Mouse (Mus musculus): ENCODE results near the gene AL731706.2. TPM values are rescaled to one million over a fixed set of nuclear protein-coding genes. Genes with fewer than 3 reads are reported as not detected.
"Not testable (repeated sequence)": the region's sequence is repeated elsewhere in the genome, so short reads cannot be mapped to it uniquely, and the experiment has no call there.

Gene AL731706.2
- 10 to 100 TPM; 20.5 to 31.5 TPM for total RNA-seq (2021)
- long read RNA-seq, experiment 1, result 0 reads
- long read RNA-seq, experiment 2, result 0 reads

DNA sequence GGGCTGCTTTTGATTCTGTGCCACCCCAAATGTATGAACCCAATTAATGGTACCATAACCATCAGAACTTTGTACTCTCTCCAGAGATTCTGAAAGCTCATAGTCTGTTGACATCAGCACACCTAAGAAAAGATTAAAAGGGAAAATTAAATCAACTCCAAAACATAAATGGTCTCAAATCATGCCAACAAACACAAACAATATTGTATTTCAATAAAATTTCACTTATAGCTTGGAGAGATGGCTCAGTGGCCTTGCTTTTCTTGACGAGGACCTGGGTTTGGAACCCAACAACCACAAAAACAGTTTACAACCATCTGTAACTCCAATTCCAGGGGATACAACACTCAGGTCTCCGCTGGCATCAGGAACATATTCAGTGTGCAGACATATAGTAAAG is at the start of gene AL731706.2:
Gene AL731706.2, minus strand, starts transcription at position 101 of the 400 bp plus-strand sequence.
- intact Hi-C loops (cut with DNase I), result loop anchor here (5.0 to 10.0 kb wide), 3 partner anchors 111 to 741 kb away; no protein-coding TSS in a partner anchor
- no peak for DNase-seq (ENCODE audit: low spot score in 2 of 2)

DNA sequence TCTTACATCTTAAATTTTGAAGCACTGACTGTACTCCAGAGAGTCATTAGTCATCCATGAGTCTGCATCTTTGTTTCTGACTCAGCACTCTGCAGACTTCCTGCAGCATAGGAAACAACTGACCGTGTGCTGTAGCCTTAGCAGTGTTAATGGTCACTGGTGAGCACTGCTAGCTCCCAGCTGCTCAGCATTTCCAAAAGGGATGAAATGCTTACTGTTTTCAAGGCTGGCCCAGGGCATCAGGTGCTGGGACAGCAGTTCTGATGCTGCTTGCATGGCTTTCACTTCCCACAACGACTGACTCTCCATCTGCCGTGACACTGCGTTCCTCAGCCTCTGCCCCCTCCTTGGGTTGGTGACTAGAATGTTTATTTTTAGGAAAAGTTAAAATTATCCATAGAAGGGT is 35.5 kb upstream of the AL731706.2 start:
- intact Hi-C loops (cut with DNase I), result no loop called here
- peak; percentile 30 to 44 for DNase-seq (ENCODE audit: low spot score in 2 of 2)

DNA sequence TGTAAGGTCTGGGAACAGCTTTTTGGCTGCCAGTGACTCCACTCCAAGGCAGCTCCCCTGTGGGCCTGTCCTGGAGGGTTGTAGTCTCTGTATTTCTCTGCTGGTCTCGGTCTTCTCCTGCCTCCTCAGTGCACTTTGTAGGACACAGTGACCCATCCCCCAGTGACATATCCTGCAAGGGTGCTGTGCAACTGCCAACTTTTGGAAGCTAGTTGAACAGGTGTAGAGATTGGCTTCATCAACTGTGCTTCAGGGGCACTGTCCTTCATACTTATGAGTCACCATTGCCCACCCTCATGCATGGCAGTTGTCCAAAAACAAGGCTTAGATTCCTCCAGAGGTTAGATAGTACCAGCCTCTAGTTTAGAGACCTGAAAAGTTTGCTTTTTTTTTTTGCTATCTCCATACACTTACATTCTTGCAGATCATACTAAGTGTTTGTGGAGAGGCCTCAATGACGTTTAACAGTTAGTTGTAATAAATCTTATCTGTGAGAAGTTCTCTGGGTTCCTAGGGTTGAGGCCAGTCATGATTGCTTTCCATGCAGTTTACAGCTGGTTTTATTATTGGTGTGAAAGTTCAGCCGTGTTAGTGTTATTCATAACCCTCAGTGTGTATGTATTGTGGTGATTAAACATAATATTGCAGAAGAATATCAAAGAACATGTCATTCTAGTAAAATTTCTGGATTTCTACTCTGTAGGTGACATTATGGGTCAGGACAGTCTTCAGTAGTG is 34.9 kb upstream of the AL731706.2 start:
- no peak for DNase-seq (ENCODE audit: low spot score in 2 of 2)

DNA sequence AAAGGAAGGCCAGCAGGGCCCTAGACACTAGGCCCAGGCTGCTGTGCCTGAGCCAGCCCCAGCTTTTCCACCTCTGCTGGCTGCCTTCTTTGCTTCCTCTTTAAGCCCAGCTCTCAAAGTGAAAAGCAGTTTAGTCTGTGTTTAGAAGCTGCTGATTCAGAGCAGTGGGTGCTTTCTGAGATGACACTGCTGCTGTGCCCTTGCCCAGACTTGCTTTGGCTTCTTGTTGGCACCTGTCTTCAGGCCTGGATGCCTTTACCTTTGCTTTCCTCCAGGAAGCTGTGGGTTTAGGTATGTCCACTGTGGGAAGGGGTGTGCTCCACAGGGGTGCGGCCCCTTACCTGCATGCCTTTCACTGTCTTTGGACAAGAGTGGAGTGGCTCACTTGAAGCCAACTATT is 34.0 kb upstream of the AL731706.2 start:
- no peak for DNase-seq (ENCODE audit: low spot score in 2 of 2)
- intact Hi-C loops (cut with DNase I), result loop anchor here (2.0 to 10.0 kb wide), 3 partner anchors 165 to 813 kb away; partner anchors contain the start of gene Jag1

More for the DNA sequence above, 34.9 kb upstream of the AL731706.2 start:
- intact Hi-C loops (cut with DNase I), result no loop called here

DNA sequence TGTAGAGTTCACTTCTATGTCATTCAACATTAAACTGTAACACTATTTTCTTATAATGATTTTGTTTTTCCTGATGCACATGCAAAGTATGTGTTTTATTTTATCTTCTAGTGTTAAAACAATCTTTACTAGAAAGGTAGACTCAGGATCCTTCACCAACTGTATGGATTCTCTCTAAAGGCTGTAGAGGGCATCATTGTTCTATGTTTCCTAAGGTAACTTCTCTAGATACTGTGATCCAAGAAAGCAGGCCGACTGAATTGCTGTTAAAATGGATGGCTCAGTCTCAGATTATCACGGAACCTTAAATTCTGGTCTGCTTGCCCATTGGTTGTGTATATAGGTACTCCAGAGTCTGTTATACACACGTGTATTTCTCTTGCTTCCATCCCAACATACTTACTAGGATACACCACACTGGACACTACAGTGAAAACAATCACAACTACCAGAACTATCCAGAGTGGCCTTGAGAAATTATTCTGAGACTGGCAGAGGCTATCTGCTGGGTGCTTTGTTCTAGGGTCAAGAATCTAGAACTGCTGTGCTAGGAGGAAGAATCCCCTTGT is 28.9 kb upstream of the AL731706.2 start:
- intact Hi-C loops (cut with DNase I), result loop anchor here (2.0 to 10.0 kb wide), 3 partner anchors 170 to 1028 kb away; partner anchors contain the start of gene Jag1
- DNase-seq (ENCODE audit: low spot score in 2 of 2), result peak in 1 of 2 experiments; percentile 41

DNA sequence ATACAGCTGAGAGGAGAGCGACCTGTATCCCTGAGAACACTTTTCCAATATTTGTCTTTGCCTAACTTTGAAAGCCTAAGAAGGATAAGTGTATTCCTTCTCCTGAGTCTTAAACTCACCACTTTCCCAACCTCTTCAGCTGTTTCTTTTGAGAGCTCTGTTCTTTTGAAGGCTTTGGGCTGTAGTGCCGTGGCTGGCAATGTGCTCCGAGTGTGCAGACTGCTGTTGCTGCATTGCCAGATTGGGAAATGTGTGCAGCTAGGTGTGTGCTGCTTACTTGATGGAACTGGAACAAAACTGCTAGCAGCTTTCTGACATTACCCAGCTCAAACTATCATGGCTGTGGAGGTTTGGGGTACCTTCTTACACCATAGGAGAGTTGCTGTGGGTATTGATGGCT is 27.5 kb upstream of the AL731706.2 start:
- DNase-seq (ENCODE audit: low spot score in 2 of 2), result no peak
- intact Hi-C loops (cut with DNase I), result loop anchor here (10.0 kb wide), 2 partner anchors 172 to 202 kb away; partner anchors contain the start of gene Jag1

DNA sequence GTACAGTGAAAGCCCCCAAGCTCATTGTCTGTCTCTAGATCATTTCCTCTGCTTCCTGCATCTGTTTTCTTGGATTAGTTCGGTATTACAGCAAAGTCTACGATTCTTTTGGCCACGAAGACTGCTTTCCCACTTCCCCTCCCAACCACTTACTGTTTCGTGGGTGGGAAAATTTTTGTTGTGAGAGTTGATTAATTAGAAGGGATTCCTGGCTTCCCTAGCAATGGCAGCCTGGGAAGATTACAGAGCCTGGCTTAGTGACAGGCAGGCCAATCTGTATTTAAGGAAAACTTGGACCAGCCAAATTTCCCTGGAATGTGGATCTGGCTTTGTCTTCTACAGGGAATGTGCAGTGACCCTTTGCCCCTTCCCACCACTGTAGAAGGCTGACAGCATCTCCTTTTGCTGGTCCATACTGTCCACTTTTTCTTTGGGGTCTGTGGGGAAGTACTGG is 26.5 kb upstream of the AL731706.2 start:
- DNase-seq (ENCODE audit: low spot score in 2 of 2), result no peak
- intact Hi-C loops (cut with DNase I), result loop anchor here (10.0 kb wide), 2 partner anchors 173 to 203 kb away; partner anchors contain the start of gene Jag1

DNA sequence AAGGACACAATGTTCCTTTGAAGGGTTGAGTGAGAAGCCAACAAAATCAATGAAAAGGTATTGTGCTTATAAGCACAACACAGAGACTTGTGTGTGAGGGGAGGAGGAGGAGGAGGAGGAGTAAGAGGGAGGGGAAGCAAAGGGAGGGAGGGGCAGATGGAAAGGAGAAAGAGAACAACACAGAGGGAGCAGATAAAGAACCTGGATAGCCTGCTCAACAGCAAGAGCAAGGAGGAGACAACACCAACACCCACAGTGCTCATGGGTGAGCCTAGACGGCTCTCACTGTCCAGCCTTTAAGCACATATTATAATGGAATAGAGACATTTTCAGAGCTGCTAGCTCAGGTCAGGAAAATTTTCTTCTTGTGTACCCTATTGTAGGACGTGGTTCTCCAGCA is 23.8 kb upstream of the AL731706.2 start:
- no peak for DNase-seq (ENCODE audit: low spot score in 2 of 2)
- intact Hi-C loops (cut with DNase I), result no loop called here

DNA sequence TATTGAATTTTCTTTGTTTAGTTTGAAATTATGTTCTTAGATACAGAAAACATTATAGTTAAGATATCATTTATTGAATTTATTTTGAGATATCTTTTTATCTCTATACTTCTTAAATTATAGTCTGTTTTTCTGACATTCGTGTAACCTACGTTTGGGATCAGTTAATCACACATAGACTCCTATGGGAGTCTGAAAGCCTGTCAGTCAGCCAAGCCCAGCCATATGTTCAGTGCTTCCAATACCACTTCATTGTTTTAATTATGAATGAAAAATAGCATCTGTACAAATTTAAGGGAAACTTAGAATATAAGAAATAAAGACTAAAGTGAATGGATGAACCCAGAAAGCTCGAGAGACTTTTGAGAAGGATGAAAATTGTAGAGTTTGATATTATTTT is 23.1 kb upstream of the AL731706.2 start:
- DNase-seq (ENCODE audit: low spot score in 2 of 2), result no peak
- intact Hi-C loops (cut with DNase I), result no loop called here

DNA sequence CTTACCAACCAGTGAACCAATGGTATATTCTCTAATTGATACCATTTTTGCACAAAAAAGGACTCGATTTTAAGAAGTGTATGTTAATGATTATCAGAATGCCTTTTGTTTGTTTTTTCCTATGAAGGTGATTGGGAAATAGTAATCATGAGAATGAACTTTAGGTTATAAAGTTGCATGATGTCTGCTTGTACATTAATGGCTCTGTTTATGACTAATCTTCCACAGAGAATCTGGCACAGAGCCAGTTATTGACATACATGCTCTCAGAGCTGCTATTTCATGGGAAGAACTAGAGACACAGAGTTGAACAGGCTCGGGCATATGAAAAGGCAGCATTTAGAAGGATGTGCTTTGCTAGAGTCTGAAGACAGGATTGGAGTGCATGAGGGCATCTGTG is 10.7 kb upstream of the AL731706.2 start:
- intact Hi-C loops (cut with DNase I), result no loop called here
- no peak for DNase-seq (ENCODE audit: low spot score in 2 of 2)

DNA sequence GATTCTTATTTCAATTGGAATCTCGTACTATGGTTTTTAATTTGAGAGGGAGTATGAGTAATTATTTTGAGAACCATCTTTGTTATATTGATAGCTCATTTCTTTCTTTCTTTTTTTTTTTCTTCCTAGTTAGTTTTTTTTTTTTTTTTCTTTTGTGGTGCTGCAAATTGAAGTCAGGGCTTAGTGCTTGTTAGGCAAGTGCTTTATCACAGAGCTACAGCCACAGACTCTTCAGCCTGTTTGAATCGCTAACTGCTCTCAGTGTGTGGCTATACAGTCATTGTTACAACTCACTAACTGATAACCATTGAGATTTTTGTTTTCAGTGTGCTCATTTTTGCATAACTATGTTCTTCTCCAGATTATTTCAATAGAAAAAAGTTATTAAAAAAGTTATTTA is 9.0 kb upstream of the AL731706.2 start:
- no peak for DNase-seq (ENCODE audit: low spot score in 2 of 2)
- intact Hi-C loops (cut with DNase I), result loop anchor here (5.0 kb wide), 1 partner anchor 182 kb away; the partner anchor contains the start of gene Snap25

DNA sequence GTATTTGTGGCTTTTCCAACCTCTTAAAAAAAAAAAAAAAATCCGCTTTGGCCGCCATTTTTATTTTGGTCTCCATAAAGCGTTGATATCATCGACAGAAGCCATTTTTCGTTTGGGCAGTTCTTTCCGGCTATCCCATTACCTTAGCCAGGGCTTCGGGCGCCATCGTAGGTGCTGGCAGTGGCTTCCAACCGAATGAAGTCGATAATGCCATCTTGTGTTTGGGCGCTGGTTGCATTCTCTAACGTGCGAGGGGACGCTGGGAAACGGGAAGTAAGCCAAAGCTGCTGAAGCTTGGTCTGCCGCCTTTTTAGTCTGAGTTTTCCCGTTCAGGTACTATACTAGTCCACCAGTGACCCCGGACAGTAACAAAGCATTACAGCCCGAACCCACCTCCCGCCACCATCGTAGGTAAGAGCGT is 6.5 kb upstream of the AL731706.2 start:
- intact Hi-C loops (cut with DNase I), result loop anchor here (5.0 kb wide), 1 partner anchor 180 kb away; the partner anchor contains the start of gene Snap25
- peak; percentile 97 to 99 for DNase-seq (ENCODE audit: low spot score in 2 of 2)

DNA sequence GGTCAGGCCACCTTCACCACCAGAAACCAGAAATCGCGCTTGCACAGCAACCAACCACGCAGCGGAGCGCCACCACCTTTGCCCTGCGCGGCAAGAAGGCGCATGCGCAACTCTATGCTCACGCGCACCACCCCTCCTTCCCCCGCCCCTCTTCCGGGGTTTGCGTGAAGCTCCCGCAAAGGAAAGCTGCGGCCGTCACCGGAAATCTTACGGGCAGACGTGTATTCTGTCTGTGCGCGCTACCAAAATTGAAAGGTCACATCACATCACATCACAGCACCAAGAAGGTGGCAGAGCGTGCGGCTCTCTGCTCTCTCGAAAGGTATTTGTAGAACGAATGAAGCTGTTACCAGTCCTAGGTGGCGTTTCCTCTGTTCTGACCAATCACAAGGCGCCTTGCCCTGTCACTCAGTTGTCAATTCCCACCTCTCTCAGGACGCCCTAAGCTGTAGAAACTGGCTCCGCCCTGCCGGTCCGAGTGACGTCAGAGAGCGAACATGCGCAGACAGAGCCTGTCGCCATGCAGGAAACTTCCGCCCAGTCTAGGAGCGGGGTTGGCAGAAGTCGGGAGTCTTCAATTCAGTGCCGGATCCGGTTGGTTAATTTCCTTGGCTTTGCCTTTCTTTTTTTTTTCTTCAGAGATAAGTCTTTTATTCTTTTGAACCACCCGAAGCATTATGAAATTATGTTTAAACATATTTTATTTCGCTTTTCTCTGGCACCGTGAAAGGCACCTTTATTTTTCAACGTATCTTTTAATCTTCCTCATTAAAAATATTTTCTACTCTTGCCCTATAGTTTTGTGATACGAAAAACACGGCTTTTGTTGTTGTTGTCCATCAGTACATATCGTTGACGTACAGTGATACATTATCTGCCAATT is 5.8 kb upstream of the AL731706.2 start, which contains the start of the genes Slx4ip, AL731706.1 and Mkks:
Gene Slx4ip, plus strand, starts transcription at position 151 of the 883 bp plus-strand sequence.
Gene AL731706.1, minus strand, starts transcription at position 322 of the 883 bp plus-strand sequence.
Gene Mkks, minus strand, starts transcription at position 322 of the 883 bp plus-strand sequence.
- intact Hi-C loops (cut with DNase I), result loop anchor here (5.0 kb wide), 1 partner anchor 179 kb away; the partner anchor contains the start of gene Snap25
- peak; percentile 99 to 100 for DNase-seq (ENCODE audit: low spot score in 2 of 2)

DNA sequence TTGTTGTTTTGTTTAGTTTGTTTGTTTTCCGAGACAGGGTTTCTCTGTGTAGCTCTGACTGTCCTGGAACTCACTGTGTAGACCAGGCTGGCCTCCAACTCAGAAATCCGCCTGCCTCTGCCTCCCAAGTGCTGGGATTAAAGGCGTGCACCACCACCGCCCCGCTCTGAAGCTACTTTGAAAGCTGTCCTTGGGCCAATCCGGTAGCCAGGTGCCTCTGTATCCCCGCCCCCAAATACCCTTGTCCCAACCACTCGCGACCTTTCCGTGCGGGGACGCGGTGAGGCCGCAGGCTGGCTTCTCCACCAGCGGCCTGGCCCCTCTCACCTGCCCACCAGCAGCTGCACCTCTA is 5.2 kb upstream of the AL731706.2 start:
- intact Hi-C loops (cut with DNase I), result loop anchor here (5.0 kb wide), 1 partner anchor 178 kb away; the partner anchor contains the start of gene Snap25
- not testable (repeated sequence) for DNase-seq (ENCODE audit: low spot score in 2 of 2)

DNA sequence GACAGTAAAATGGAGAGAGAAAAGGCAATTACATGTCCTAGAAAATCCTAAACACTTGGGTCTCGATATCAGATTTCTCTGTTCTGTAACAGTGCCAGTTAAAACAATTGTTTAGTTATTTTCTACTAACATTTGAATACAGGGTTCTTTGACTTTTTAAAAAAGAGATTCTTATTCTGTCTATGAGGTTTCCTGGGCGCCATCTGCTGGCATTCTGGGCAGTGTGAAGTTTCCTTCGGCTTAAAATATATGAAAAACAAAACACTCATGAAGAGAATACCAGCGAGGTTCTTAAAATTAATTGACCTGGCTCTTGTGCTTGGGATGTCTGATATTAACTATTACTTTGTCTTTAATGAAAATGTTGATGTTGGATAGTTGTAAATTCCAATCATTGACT is 1.4 kb upstream of the AL731706.2 start:
- peak; percentile 62 to 69 for DNase-seq (ENCODE audit: low spot score in 2 of 2)

DNA sequence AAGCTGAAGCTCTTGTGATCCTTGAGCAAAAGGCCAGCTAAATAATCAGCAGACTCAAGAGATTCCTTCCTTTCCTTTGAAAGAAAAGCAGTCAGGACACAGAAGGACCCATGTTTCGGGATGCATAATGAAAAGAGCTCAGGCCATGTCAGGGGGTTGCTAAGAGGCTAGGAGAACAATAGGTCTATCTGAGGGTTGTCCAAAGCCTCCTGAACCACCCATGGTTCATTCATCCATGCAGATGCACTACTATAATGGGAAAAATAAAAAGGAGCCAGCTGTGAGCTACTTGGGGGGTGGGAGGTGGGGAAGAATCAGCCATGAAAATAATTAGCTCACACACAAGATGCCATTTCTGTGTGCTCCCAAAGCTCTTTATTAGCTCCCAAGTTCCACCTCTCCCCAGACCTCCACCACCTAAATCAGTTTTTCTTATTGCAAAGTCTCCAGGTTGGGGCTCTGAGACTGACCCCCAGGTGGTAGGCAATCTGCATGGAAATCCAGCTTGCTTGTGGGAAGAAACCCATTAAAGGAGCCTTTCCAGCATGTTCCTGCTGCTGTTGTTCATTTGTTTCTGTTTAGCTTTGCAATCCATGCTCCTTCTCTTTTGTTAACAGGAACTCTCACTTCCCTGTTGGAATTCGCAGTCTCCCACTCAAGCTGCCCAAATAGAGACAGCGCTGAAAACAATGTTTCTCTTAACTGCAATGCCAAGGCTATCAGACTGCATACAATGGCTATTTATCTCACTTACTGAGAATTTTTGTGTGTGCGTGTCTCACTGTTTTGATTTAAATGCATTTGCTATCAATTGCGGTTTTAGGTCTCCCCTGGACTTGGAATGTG is 30.7 kb downstream of the AL731706.2 start:
- intact Hi-C loops (cut with DNase I), result no loop called here
- no peak for DNase-seq (ENCODE audit: low spot score in 2 of 2)

More for the DNA sequence above, 1.4 kb upstream of the AL731706.2 start:
- intact Hi-C loops (cut with DNase I), result loop anchor here (5.0 to 10.0 kb wide), 3 partner anchors 112 to 742 kb away; no protein-coding TSS in a partner anchor

DNA sequence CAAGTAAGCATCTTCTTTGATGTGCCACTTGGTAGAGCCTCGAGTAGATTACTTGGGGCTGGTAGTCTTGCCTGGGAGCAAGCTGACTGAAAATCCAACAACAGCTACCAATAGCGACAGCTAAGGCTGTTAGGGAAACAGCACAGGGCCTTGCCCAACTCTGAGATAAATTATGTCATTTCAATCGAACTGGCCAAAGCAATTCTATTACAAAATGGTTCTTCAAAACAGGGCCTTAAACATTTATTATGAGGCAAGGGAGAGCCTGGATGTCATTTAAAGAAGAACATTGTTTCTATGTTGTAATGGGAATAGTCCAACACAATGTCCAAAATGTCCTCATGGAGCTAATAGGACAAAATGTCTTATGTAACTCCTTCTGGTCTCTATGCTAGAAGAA is 35.1 kb downstream of the AL731706.2 start:
- DNase-seq (ENCODE audit: low spot score in 2 of 2), result no peak
- intact Hi-C loops (cut with DNase I), result no loop called here

DNA sequence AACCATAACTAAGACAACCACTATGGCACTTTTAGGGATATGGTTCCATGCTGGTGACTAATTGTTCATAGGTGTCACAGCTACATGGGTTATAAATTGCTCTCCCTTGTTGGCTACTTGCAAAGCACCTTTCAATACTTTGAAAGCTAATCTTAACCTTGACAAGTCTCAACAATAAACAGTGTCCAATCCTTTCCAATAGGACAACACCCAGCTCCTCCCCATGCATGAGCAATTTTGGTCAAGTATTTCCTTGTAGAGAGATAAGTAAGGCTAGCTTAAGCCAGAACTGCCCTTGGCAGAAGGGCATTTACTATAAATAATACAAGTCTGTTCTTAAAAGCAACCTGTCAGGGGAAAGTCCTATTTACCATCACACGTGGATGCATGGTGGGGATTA is 47.5 kb downstream of the AL731706.2 start:
- intact Hi-C loops (cut with DNase I), result loop anchor here (5.0 kb wide), 1 partner anchor 106 kb away; no protein-coding TSS in a partner anchor
- no peak for DNase-seq (ENCODE audit: low spot score in 2 of 2)
